Mouse (Mus musculus): ENCODE measurements at regions not wholly inside any gene's neighbourhood (a gene's known extent, or its start where the extent isn't known, plus 50 kb on each side); places are given as distances from the start of the nearest gene placed in this dataset.
"Not testable (repeated sequence)": the region's sequence is repeated elsewhere in the genome, so short reads cannot be mapped to it uniquely, and the experiment has no call there.

- Histone ChIP-seq H3K9me3 (ENCODE audit: control insufficient read depth, low read length) (no peaks in the 10 kb centered on the region), H3K4me3 (ENCODE audit: low read length) (no peak overlapping the region), H3K4me2 (replicated peaks; ENCODE audit: low read depth, low read length) (no peak overlapping the region), H3K4me1 (ENCODE audit: control insufficient read depth, insufficient read depth, low read length) (no peaks in the 10 kb centered on the region), H3K27me3 (ENCODE audit: control insufficient read depth, insufficient read depth, low read length) (no peaks in the 10 kb centered on the region), H3K27ac (ENCODE audit: low read depth, low read length) (no peak overlapping the region), H3K36me3 (ENCODE audit: control insufficient read depth, insufficient read depth, low read length) (no peaks in the 10 kb centered on the region), H3K9ac (ENCODE audit: low read depth, low read length) (no peak overlapping the region)
- ATAC-seq (ENCODE audit: low FRiP score, low TSS enrichment), result no peak
Observed at GRCm38 (mm10) chr13:5373191-5373590, 488.1 kb upstream of the Klf6 start.

DNA sequence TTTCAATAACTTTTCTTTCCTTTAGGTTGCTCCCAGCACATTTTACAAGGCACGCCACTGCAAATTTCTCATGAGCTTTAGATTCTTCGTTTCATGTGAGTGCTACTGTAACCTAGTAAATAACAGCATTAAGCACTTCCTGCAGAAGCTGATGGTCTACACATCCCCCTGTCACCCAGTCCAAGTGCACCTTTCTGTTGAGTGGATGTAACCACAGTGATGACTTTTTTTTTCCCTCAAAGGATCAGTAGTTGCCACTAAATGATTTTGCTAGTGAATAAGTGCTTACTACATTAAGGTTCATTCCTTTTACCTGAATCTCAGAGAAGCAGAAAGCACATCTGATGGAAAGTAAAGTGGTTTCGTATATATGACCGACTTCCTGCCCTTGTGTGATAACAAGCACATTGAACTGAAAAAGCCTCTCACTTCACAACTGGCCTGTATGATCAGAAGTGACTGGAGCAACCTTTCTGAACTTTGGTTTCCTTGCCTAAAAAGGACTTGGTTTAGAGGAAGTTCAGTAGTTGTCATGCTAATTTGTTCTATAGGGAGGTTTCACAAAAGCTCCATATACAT is 453.0 kb upstream of the Klf6 start:
- H3K36me3 ChIP-seq (ENCODE audit: control insufficient read depth, insufficient read depth, low read length), result no peaks in the 10 kb centered on the region
- H3K4me2 ChIP-seq (replicated peaks; ENCODE audit: low read depth, low read length), result no peak overlapping the region
- H3K9me3 ChIP-seq (ENCODE audit: control insufficient read depth, low read length), result no peaks in the 10 kb centered on the region
- ATAC-seq (ENCODE audit: low FRiP score, low TSS enrichment), result no peak
- no peak overlapping the region for H3K27ac ChIP-seq (ENCODE audit: low read depth, low read length)
- no peak overlapping the region for H3K4me3 ChIP-seq (ENCODE audit: low read length)
- H3K9ac ChIP-seq (ENCODE audit: low read depth, low read length), result no peak overlapping the region
- H3K27me3 ChIP-seq (ENCODE audit: control insufficient read depth, insufficient read depth, low read length), result no peaks in the 10 kb centered on the region
- no peaks in the 10 kb centered on the region for H3K4me1 ChIP-seq (ENCODE audit: control insufficient read depth, insufficient read depth, low read length)
- 91% methylated on average over 4 of the region's 4 CpGs for WGBS

DNA sequence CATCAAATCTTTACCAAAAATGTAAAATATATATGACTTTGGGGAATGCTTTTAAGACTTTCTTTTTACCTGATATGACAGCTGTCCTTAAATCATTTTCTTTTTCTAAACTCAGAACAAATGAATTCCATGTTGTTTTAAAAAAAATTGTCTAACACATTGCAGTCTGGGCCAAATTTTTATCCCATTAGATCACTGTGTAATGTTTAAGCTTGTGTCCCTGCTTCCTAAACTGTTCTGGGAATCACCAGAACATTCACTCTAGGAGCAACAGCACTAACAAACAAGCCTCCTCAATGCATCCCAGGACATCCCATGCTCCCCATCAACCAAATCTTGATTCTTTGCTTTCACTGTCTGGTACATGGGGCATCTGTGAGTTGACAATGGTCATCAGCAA is 449.2 kb upstream of the Klf6 start:
- Histone ChIP-seq H3K4me3 (ENCODE audit: low read length) (no peak overlapping the region), H3K9me3 (ENCODE audit: control insufficient read depth, low read length) (no peaks in the 10 kb centered on the region), H3K27me3 (ENCODE audit: control insufficient read depth, insufficient read depth, low read length) (no peaks in the 10 kb centered on the region), H3K9ac (ENCODE audit: low read depth, low read length) (no peak overlapping the region), H3K27ac (ENCODE audit: low read depth, low read length) (no peak overlapping the region), H3K36me3 (ENCODE audit: control insufficient read depth, insufficient read depth, low read length) (no peaks in the 10 kb centered on the region), H3K4me1 (ENCODE audit: control insufficient read depth, insufficient read depth, low read length) (no peaks in the 10 kb centered on the region), H3K4me2 (replicated peaks; ENCODE audit: low read depth, low read length) (no peak overlapping the region)
- ATAC-seq (ENCODE audit: low FRiP score, low TSS enrichment), result no peak

GRCm38 (mm10) chr13:5413009-5413408 is 448.3 kb upstream of the Klf6 start:
- H3K4me1 ChIP-seq (ENCODE audit: control insufficient read depth, insufficient read depth, low read length); H3K9me3 ChIP-seq (ENCODE audit: control insufficient read depth, low read length); H3K27me3 ChIP-seq (ENCODE audit: control insufficient read depth, insufficient read depth, low read length); H3K9ac ChIP-seq (ENCODE audit: low read depth, low read length); H3K4me2 ChIP-seq (replicated peaks; ENCODE audit: low read depth, low read length); ATAC-seq (ENCODE audit: low FRiP score, low TSS enrichment); H3K27ac ChIP-seq (ENCODE audit: low read depth, low read length); H3K4me3 ChIP-seq (ENCODE audit: low read length); H3K36me3 ChIP-seq (ENCODE audit: control insufficient read depth, insufficient read depth, low read length): not testable (repeated sequence)

DNA sequence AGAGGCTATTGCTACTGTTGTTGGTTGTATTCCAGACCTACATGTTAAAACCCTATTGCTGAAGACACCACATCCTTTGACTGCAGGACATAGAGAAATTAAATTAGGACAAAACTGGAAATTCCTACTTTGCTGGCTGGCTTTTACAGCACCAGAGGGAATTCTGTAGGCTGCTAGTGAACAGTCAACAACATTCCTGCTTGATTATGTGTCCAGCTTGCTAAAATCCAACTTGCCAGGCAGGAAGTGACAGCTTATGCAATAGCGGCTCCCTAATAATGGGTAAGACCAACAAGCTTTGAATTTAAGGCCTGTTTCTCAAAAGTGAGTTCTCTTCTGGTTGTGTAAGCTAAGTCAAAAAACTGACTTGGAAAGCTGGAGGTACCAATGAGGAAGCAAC is 437.2 kb upstream of the Klf6 start:
- WGBS, result 58% methylated on average over 1 of the region's 1 CpGs

DNA sequence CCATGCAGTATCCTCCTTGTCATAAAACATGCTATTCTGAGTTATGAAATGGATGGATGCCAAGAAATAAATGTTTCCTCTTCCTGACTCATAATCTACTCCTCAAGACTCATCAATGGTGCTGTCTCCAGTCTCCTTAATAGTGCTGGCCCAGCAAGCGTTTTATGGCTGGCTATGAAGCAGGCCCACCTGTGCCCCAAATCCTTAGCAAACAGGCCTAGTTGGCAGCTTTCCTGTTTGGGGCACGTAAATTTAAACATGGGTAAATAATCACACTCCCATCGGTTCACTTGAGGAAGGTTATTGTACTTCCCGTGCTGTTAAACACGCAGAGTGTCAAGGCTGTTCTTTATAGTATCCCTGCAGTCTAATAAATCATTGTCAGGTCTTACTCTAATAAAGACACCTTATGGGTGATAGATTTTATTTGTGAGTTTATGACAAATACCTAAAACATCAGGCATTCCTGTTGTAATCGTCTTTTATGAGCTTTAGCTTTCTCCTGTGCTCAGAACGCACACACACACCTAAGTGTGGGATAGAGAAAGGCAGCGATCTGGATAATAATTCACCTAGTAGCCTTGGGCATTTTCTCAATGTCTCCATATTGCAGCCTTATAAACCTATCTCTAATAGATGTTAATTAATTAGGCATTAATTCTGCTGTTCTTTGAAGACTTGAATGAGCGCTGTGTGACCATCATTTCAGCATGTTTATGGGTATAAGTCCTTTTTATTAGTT is 435.6 kb upstream of the Klf6 start:
- Histone ChIP-seq H3K9me3 (ENCODE audit: control insufficient read depth, low read length) (no peaks in the 10 kb centered on the region), H3K27me3 (ENCODE audit: control insufficient read depth, insufficient read depth, low read length) (no peaks in the 10 kb centered on the region), H3K4me1 (ENCODE audit: control insufficient read depth, insufficient read depth, low read length) (no peaks in the 10 kb centered on the region), H3K9ac (ENCODE audit: low read depth, low read length) (no peak overlapping the region), H3K4me3 (ENCODE audit: low read length) (no peak overlapping the region), H3K4me2 (replicated peaks; ENCODE audit: low read depth, low read length) (no peak overlapping the region), H3K36me3 (ENCODE audit: control insufficient read depth, insufficient read depth, low read length) (no peaks in the 10 kb centered on the region), H3K27ac (ENCODE audit: low read depth, low read length) (no peak overlapping the region)
- no peak for ATAC-seq (ENCODE audit: low FRiP score, low TSS enrichment)
- WGBS, result 44% methylated on average over 9 of the region's 9 CpGs

More for the DNA sequence above, 437.2 kb upstream of the Klf6 start:
- Histone ChIP-seq H3K9ac (ENCODE audit: low read depth, low read length) (no peak overlapping the region), H3K4me3 (ENCODE audit: low read length) (no peak overlapping the region), H3K9me3 (ENCODE audit: control insufficient read depth, low read length) (no peaks in the 10 kb centered on the region), H3K4me2 (replicated peaks; ENCODE audit: low read depth, low read length) (no peak overlapping the region), H3K27me3 (ENCODE audit: control insufficient read depth, insufficient read depth, low read length) (no peaks in the 10 kb centered on the region), H3K4me1 (ENCODE audit: control insufficient read depth, insufficient read depth, low read length) (no peaks in the 10 kb centered on the region), H3K27ac (ENCODE audit: low read depth, low read length) (no peak overlapping the region), H3K36me3 (ENCODE audit: control insufficient read depth, insufficient read depth, low read length) (no peaks in the 10 kb centered on the region)
- no peak for ATAC-seq (ENCODE audit: low FRiP score, low TSS enrichment)

DNA sequence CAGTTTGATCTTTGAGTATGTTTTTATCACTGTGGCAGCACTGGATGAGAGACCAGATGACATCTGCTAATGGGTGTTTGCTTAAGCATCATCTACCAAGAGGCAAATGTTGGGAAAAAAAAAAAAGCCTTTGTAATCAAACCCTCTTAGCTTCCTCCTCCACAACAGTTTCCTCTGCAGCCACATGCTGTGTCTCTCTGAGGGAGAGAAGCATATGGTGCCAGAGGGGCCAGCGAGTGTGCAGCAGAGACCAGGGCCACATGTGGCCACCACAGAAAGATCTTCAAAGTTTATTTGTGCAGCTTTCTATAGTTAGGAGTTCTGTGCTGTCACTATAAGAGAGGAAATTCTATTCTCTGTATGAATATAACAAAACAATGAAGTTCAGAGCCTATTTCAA is 427.6 kb upstream of the Klf6 start:
- Histone ChIP-seq H3K36me3 (ENCODE audit: control insufficient read depth, insufficient read depth, low read length) (no peaks in the 10 kb centered on the region), H3K27me3 (ENCODE audit: control insufficient read depth, insufficient read depth, low read length) (no peaks in the 10 kb centered on the region), H3K27ac (ENCODE audit: low read depth, low read length) (no peak overlapping the region), H3K4me1 (ENCODE audit: control insufficient read depth, insufficient read depth, low read length) (no peaks in the 10 kb centered on the region), H3K4me3 (ENCODE audit: low read length) (no peak overlapping the region), H3K9ac (ENCODE audit: low read depth, low read length) (no peak overlapping the region), H3K4me2 (replicated peaks; ENCODE audit: low read depth, low read length) (no peak overlapping the region), H3K9me3 (ENCODE audit: control insufficient read depth, low read length) (peaks cover 6% of the 10 kb centered on the region; the same call in 1 of the 2 replicates)
- WGBS, result 10% methylated on average over 1 of the region's 1 CpGs
- 0 out of 2 replicates have a peak, but pooled peaks have one; percentile 69 for ATAC-seq (ENCODE audit: low FRiP score, low TSS enrichment)

GRCm38 (mm10) chr13:5435131-5435530 is 426.2 kb upstream of the Klf6 start:
- Histone ChIP-seq H3K9ac (ENCODE audit: low read depth, low read length) (no peak overlapping the region), H3K4me1 (ENCODE audit: control insufficient read depth, insufficient read depth, low read length) (no peaks in the 10 kb centered on the region), H3K9me3 (ENCODE audit: control insufficient read depth, low read length) (peaks cover 6% of the 10 kb centered on the region; the same call in 1 of the 2 replicates), H3K27ac (ENCODE audit: low read depth, low read length) (no peak overlapping the region), H3K4me3 (ENCODE audit: low read length) (no peak overlapping the region), H3K36me3 (ENCODE audit: control insufficient read depth, insufficient read depth, low read length) (no peaks in the 10 kb centered on the region), H3K27me3 (ENCODE audit: control insufficient read depth, insufficient read depth, low read length) (no peaks in the 10 kb centered on the region), H3K4me2 (replicated peaks; ENCODE audit: low read depth, low read length) (no peak overlapping the region)
- ATAC-seq (ENCODE audit: low FRiP score, low TSS enrichment), result no peak

DNA sequence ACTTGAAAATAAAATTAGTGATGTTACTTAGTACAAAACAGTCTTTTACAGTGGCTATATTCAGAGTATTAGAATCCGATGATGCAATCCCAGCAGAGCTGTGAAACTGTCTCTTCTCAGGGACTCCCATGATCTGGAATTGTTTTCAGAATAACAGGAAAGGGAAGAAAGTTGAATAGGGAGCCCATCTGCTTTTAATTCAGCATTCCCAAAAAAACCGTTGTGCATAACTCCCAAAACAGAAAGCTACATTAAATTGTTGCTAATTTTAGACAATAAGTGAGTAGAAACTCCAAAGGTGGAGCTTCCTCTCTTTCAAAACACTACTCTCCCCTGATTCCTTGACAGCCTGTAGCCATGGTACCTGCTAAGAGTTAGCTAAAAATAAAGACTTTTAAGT is 425.1 kb upstream of the Klf6 start:
- H3K36me3 ChIP-seq (ENCODE audit: control insufficient read depth, insufficient read depth, low read length), result no peaks in the 10 kb centered on the region
- 66% methylated on average over 2 of the region's 2 CpGs for WGBS
- H3K4me1 ChIP-seq (ENCODE audit: control insufficient read depth, insufficient read depth, low read length), result no peaks in the 10 kb centered on the region
- H3K9me3 ChIP-seq (ENCODE audit: control insufficient read depth, low read length), result peaks cover 6% of the 10 kb centered on the region; the same call in 1 of the 2 replicates
- no peaks in the 10 kb centered on the region for H3K27me3 ChIP-seq (ENCODE audit: control insufficient read depth, insufficient read depth, low read length)
- ATAC-seq (ENCODE audit: low FRiP score, low TSS enrichment), result no peak
- H3K9ac ChIP-seq (ENCODE audit: low read depth, low read length), result no peak overlapping the region
- no peak overlapping the region for H3K27ac ChIP-seq (ENCODE audit: low read depth, low read length)
- H3K4me2 ChIP-seq (replicated peaks; ENCODE audit: low read depth, low read length), result no peak overlapping the region
- no peak overlapping the region for H3K4me3 ChIP-seq (ENCODE audit: low read length)

Data from kidney, embryonic 14.5 days (tissue).